Mouse (Mus musculus): ENCODE data around the gene Tmem233. TPM values are rescaled to one million over a fixed set of nuclear protein-coding genes. Genes with fewer than 3 reads are reported as not detected.

Tmem233 gene
- polyA plus RNA-seq, 1 experiment, result not detected

- Histone ChIP-seq H3K4me3 (ENCODE audit: insufficient read depth, low read depth, low read length) (no peak overlapping the region), H3K4me1 (ENCODE audit: control insufficient read depth, insufficient read depth, low read length) (peaks cover 29% of the 10 kb centered on the region), H3K27ac (ENCODE audit: insufficient read depth, low read depth, low read length) (peak overlapping the region; percentile 89)
- no peak for TF ChIP-seq POLR2A (IDR thresholded peaks at IDR 0.05; ENCODE audit: insufficient read depth, low read depth, low read length)
- no peak for TF ChIP-seq CTCF (IDR thresholded peaks at IDR 0.05; ENCODE audit: insufficient read depth, low read depth, low read length)
- 32% methylated on average over 13 of the region's 13 CpGs for WGBS
These were observed 79.2 kb downstream of the Tmem233 start for GRCm38 (mm10) chr5:116003825-116004224.

DNA sequence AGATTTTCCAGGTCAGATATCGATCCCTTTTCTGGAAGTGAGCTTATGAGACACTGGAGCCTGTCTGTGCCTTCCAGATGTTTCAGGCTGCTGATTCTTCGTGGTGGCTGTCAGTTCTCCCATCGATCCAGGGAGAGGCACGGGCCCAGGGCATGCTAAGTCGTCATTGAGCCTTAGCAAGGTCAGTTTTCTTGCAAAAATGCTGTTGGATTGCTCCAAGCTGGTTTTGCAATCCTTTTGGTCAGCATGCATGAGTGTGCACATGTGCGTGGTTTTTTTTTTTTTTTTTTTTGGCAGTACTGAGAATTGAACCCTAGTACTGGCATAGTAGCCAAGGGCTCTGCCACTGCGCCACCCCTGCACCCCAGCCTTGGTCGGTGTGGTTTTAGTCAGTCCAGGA, 79.9 kb downstream of the Tmem233 start:
- 90% methylated on average over 8 of the region's 8 CpGs for WGBS
- no peak for TF ChIP-seq CTCF (IDR thresholded peaks at IDR 0.05; ENCODE audit: insufficient read depth, low read depth, low read length)
- peaks cover 29% of the 10 kb centered on the region for H3K4me1 ChIP-seq (ENCODE audit: control insufficient read depth, insufficient read depth, low read length)
- H3K27ac ChIP-seq (ENCODE audit: insufficient read depth, low read depth, low read length), result peak overlapping the region; percentile 89
- H3K4me3 ChIP-seq (ENCODE audit: insufficient read depth, low read depth, low read length), result no peak overlapping the region

- Histone ChIP-seq H3K27ac (ENCODE audit: insufficient read depth, low read depth, low read length) (no peak overlapping the region), H3K4me1 (ENCODE audit: control insufficient read depth, insufficient read depth, low read length) (no peaks in the 10 kb centered on the region), H3K4me3 (ENCODE audit: insufficient read depth, low read depth, low read length) (no peak overlapping the region)
- TF ChIP-seq POLR2A (IDR thresholded peaks at IDR 0.05; ENCODE audit: insufficient read depth, low read depth, low read length), result no peak
- TF ChIP-seq CTCF (IDR thresholded peaks at IDR 0.05; ENCODE audit: insufficient read depth, low read depth, low read length), result no peak
- WGBS, result 85% methylated on average over 13 of the region's 13 CpGs
These were observed 85.7 kb downstream of the Tmem233 start for GRCm38 (mm10) chr5:115997376-115997775.

DNA sequence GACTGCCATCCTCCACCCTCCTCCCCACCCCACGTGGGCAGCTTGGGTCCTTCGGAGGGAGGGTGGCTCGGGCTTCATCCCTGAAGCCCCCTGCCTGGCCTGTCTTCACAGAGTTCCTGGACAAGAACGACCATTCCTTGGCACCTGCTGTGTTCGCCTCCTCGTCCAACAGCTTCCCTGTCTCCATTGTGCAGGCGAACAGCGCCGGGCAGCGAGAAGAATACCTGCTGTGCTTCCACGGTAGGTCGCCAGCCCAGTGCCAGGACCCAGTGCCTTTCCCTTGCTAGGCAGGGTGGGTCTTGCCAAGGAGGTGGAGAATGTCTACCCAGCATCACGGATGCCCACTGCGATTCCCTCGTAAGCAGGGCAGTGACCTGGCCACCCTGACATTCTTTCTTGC, 88.9 kb downstream of the Tmem233 start:
- WGBS, result 76% methylated on average over 15 of the region's 15 CpGs
- Histone ChIP-seq H3K4me1 (ENCODE audit: control insufficient read depth, insufficient read depth, low read length) (no peaks in the 10 kb centered on the region), H3K4me3 (ENCODE audit: insufficient read depth, low read depth, low read length) (no peak overlapping the region), H3K27ac (ENCODE audit: insufficient read depth, low read depth, low read length) (no peak overlapping the region)
- TF ChIP-seq POLR2A (IDR thresholded peaks at IDR 0.05; ENCODE audit: insufficient read depth, low read depth, low read length), result no peak
- no peak for TF ChIP-seq CTCF (IDR thresholded peaks at IDR 0.05; ENCODE audit: insufficient read depth, low read depth, low read length)

DNA sequence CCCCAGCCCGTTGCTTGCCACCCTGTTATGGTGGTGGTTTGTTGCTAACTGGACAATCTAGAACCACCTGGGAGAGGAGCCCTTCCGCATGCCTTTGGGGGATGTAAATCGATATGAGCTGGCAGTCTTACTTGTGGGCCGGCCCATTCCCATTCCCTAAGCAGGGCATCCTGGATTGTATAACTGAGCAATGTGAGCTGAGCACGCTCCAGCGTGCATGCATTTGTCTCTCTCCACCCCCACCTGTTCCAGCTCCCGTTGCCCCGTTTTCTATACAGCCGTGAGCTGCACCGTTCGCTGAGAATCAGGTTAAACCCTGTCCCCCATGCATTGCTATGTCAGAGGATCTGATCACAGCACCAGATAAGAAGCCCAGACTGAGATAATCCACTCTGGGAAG, 91.3 kb downstream of the Tmem233 start:
- Histone ChIP-seq H3K27ac (ENCODE audit: insufficient read depth, low read depth, low read length) (no peak overlapping the region), H3K4me1 (ENCODE audit: control insufficient read depth, insufficient read depth, low read length) (no peaks in the 10 kb centered on the region), H3K4me3 (ENCODE audit: insufficient read depth, low read depth, low read length) (no peak overlapping the region)
- TF ChIP-seq POLR2A (IDR thresholded peaks at IDR 0.05; ENCODE audit: insufficient read depth, low read depth, low read length), result no peak
- TF ChIP-seq CTCF (IDR thresholded peaks at IDR 0.05; ENCODE audit: insufficient read depth, low read depth, low read length), result no peak
- WGBS, result 93% methylated on average over 11 of the region's 11 CpGs

Other genes starting within 250 kb of the Tmem233 start
- gene Cit, start 238.0 kb downstream of the Tmem233 start, polyA plus RNA-seq (2012; ENCODE audit: insufficient read depth, insufficient read length, low replicate concordance, missing spikeins), result not detected in 2 replicates
- not detected in 2 replicates for gene Prkab1, start 58.7 kb downstream of the Tmem233 start, polyA plus RNA-seq (2012; ENCODE audit: insufficient read depth, insufficient read length, low replicate concordance, missing spikeins)
- not detected in 2 replicates for gene Ccdc60, start 205.7 kb upstream of the Tmem233 start, polyA plus RNA-seq (2012; ENCODE audit: insufficient read depth, insufficient read length, low replicate concordance, missing spikeins)

All from olfactory bulb, adult 2 months (tissue).